ENCODE assay signal across 11 mouse cellular contexts in genomic region chr6:91689231-91689630, GRCm38 (mm10). TPM values are rescaled to one million over a fixed set of nuclear protein-coding genes. Genes with fewer than 3 reads are reported as not detected.
DNase-seq lines count a peak whose midpoint lies in the region; ATAC-seq lines count a peak whose summit lies in the region.
"Had no signal": no experiment of that assay in that cellular context is flagged by ENCODE, and none has a peak within 500 bp of the region (broad histone marks: within the 10 kb centered on the region; RNA-seq: fewer than 3 reads in every experiment).

No protein-coding gene starts in this region.

- no peak overlapping the region for H3K9ac ChIP-seq in heart, embryonic 15.5 days
- H3K9ac ChIP-seq in midbrain, embryonic 13.5 days (replicated peaks) = peak overlapping the region; percentile 43; the same call in 1 of the 2 replicates
- no peak overlapping the region for H3K9ac ChIP-seq in stomach, embryonic 15.5 days
- H3K9ac ChIP-seq: limb, embryonic 13.5 days had no signal

- H3K36me3 ChIP-seq in heart, embryonic 15.5 days = 0 out of 2 replicates have a peak, but pooled peaks cover 6% of the 10 kb centered on the region
- H3K36me3 ChIP-seq in heart, embryonic 10.5 days = peaks cover 24% of the 10 kb centered on the region
- peaks cover 24% of the 10 kb centered on the region for H3K36me3 ChIP-seq in midbrain, embryonic 13.5 days
- peaks cover 31% of the 10 kb centered on the region for H3K36me3 ChIP-seq in midbrain, embryonic 10.5 days
- peaks cover 7% of the 10 kb centered on the region; the same call in 1 of the 2 replicates for H3K36me3 ChIP-seq in stomach, embryonic 15.5 days

- no peak overlapping the region for H3K4me3 ChIP-seq in heart, embryonic 15.5 days
- no peak overlapping the region for H3K4me3 ChIP-seq in heart, embryonic 10.5 days
- no peak overlapping the region for H3K4me3 ChIP-seq in midbrain, embryonic 13.5 days (replicated peaks)
- no peak overlapping the region for H3K4me3 ChIP-seq in midbrain, embryonic 10.5 days
- no peak overlapping the region for H3K4me3 ChIP-seq in stomach, embryonic 15.5 days (replicated peaks)
- H3K4me3 ChIP-seq: limb, embryonic 13.5 days had no signal

- H3K27ac ChIP-seq in heart, embryonic 15.5 days = peak overlapping the region; percentile 13; the same call in 1 of the 2 replicates
- H3K27ac ChIP-seq in heart, embryonic 10.5 days = no peak overlapping the region
- 0 out of 2 replicates have a peak overlapping the region, but pooled peaks have one; percentile 12 for H3K27ac ChIP-seq in midbrain, embryonic 13.5 days
- H3K27ac ChIP-seq in midbrain, embryonic 10.5 days (replicated peaks) = no peak overlapping the region
- peak overlapping the region; percentile 36 for H3K27ac ChIP-seq in stomach, embryonic 15.5 days
- H3K27ac ChIP-seq: limb, embryonic 13.5 days had no signal

- H3K4me2 ChIP-seq in heart, embryonic 15.5 days = peak overlapping the region; percentile 10; the same call in 1 of the 2 replicates
- no peak overlapping the region for H3K4me2 ChIP-seq in midbrain, embryonic 13.5 days (replicated peaks)
- no peak overlapping the region for H3K4me2 ChIP-seq in stomach, embryonic 15.5 days
- H3K4me2 ChIP-seq: limb, embryonic 13.5 days had no signal

- no peak for ATAC-seq in heart, embryonic 15.5 days (replicated peaks; ENCODE audit: insufficient number of reproducible peaks, insufficient read depth, low FRiP score, low read depth)
- no peak for ATAC-seq in midbrain, embryonic 13.5 days
- ATAC-seq in erythroblast, adult 5-6 weeks (replicated peaks; ENCODE audit: low FRiP score, poor library complexity, severe bottlenecking) = peak; percentile 52; the same call in 1 of the 2 replicates
- ATAC-seq in stomach, embryonic 15.5 days (ENCODE audit: insufficient read depth, low FRiP score, low read depth) = no peak

- no peak for DNase-seq in heart, embryonic 10.5 days (ENCODE audit: low spot score)
- no peak for DNase-seq in midbrain, embryonic 10.5 days (ENCODE audit: low spot score)
- DNase-seq in frontal cortex, postnatal 14 days (ENCODE audit: low spot score in 2 of 2) = no peak
- DNase-seq: cerebellum, postnatal 36 days; spleen, adult 18-20 months; thymus, postnatal 36 days had no signal

- no peaks in the 10 kb centered on the region for H3K27me3 ChIP-seq in heart, embryonic 15.5 days
- no peaks in the 10 kb centered on the region for H3K27me3 ChIP-seq in heart, embryonic 10.5 days (ENCODE audit: insufficient read depth, poor library complexity, severe bottlenecking)
- H3K27me3 ChIP-seq in midbrain, embryonic 13.5 days = no peaks in the 10 kb centered on the region
- H3K27me3 ChIP-seq in midbrain, embryonic 10.5 days (ENCODE audit: low read depth, poor library complexity, severe bottlenecking) = no peaks in the 10 kb centered on the region
- H3K27me3 ChIP-seq in stomach, embryonic 15.5 days (replicated peaks) = no peaks in the 10 kb centered on the region
- H3K27me3 ChIP-seq: limb, embryonic 13.5 days had no signal

- H3K9me3 ChIP-seq in heart, embryonic 15.5 days (replicated peaks) = no peaks in the 10 kb centered on the region
- H3K9me3 ChIP-seq in heart, embryonic 10.5 days = no peaks in the 10 kb centered on the region
- H3K9me3 ChIP-seq in midbrain, embryonic 13.5 days = no peaks in the 10 kb centered on the region
- H3K9me3 ChIP-seq in midbrain, embryonic 10.5 days (replicated peaks) = no peaks in the 10 kb centered on the region
- H3K9me3 ChIP-seq in stomach, embryonic 15.5 days = no peaks in the 10 kb centered on the region
- H3K9me3 ChIP-seq: limb, embryonic 13.5 days had no signal

- peaks cover 60% of the 10 kb centered on the region for H3K4me1 ChIP-seq in heart, embryonic 15.5 days (replicated peaks)
- H3K4me1 ChIP-seq in heart, embryonic 10.5 days = peaks cover 80% of the 10 kb centered on the region
- H3K4me1 ChIP-seq in midbrain, embryonic 13.5 days (replicated peaks) = peaks cover 69% of the 10 kb centered on the region
- H3K4me1 ChIP-seq in midbrain, embryonic 10.5 days = peaks cover 34% of the 10 kb centered on the region
- H3K4me1 ChIP-seq in stomach, embryonic 15.5 days = peaks cover 50% of the 10 kb centered on the region

RNA-seq across cellular contexts. Expression of gene Slc6a6, which starts 5.4 kb away (rescaled TPM):
- 72.5 and 74.9 TPM in 2 replicates for polyA plus RNA-seq in heart, embryonic 15.5 days (2015; fragmentation: Nextera tagmentation; extraction: Ambion mirVana)
- 56.6 and 69.3 TPM in 2 replicates for polyA plus RNA-seq in heart, embryonic 10.5 days (2016; fragmentation: Nextera tagmentation; extraction: Ambion mirVana)
- polyA plus RNA-seq in midbrain, embryonic 13.5 days (2015; fragmentation: Nextera tagmentation; extraction: Ambion mirVana) = 84.4 and 89.8 TPM in 2 replicates
- 49.5 and 63.7 TPM in 2 replicates for polyA plus RNA-seq in midbrain, embryonic 10.5 days (2016; fragmentation: Nextera tagmentation; extraction: Ambion mirVana)
- total RNA-seq in erythroblast, adult 5-6 weeks (2015; ENCODE audit: low replicate concordance) = 12.1 and 15.0 TPM in 2 replicates
- 7.1 and 11.6 TPM in 2 replicates for total RNA-seq in erythroblast, adult 5-6 weeks (2017; ENCODE audit: low replicate concordance)
- 54.6 and 63.0 TPM in 2 replicates for polyA plus RNA-seq in stomach, embryonic 15.5 days (2015; fragmentation: Nextera tagmentation; extraction: Ambion mirVana)

Comparison
In these comparisons a context has a peak if more than half of its experiments do, and no peak if none do; other contexts are left out.
1. H3K27ac ChIP-seq: peak in heart, embryonic 15.5 days (single experiment), midbrain, embryonic 13.5 days (single experiment) and stomach, embryonic 15.5 days (single experiment); none in heart, embryonic 10.5 days (single experiment) and midbrain, embryonic 10.5 days (single experiment).